In genomic region chr16:4652707-4653416, GRCm38 (mm10) we compare ENCODE assay signal across 12 mouse cellular contexts. TPM values are rescaled to one million over a fixed set of nuclear protein-coding genes. Genes with fewer than 3 reads are reported as not detected.
DNase-seq lines count a peak whose midpoint lies in the region; ATAC-seq and TF ChIP-seq lines count a peak whose summit lies in the region.
"Had no signal": no experiment of that assay in that cellular context is flagged by ENCODE, and none has a peak within 500 bp of the region (broad histone marks: within the 10 kb centered on the region; RNA-seq: fewer than 3 reads in every experiment).

No protein-coding gene starts in this region.

- H3K27ac ChIP-seq in gastrocnemius, adult 2 months = peak overlapping the region; percentile 80
- no peak overlapping the region for H3K27ac ChIP-seq in stomach, postnatal 0 days (replicated peaks)
- H3K27ac ChIP-seq: liver, embryonic 14.5 days; neural tube, embryonic 13.5 days had no signal

- H3K27me3 ChIP-seq in stomach, postnatal 0 days (ENCODE audit: control insufficient read depth, insufficient read depth, low read length) = no peaks in the 10 kb centered on the region
- H3K27me3 ChIP-seq: neural tube, embryonic 13.5 days had no signal

- TF ChIP-seq CTCF in gastrocnemius, adult 2 months (IDR thresholded peaks at IDR 0.05) = no peak
- TF ChIP-seq CTCF in stomach, postnatal 0 days (IDR thresholded peaks at IDR 0.05; ENCODE audit: low read depth) = no peak

- H3K4me3 ChIP-seq in gastrocnemius, adult 2 months = no peak overlapping the region
- no peak overlapping the region for H3K4me3 ChIP-seq in stomach, postnatal 0 days (ENCODE audit: low read depth, low read length)
- H3K4me3 ChIP-seq: neural tube, embryonic 13.5 days had no signal

- intact Hi-C loops in gastrocnemius, adult 2 months (cut with DNase I) = no loop called here

- peaks cover 16% of the 10 kb centered on the region for H3K36me3 ChIP-seq in stomach, postnatal 0 days (ENCODE audit: control insufficient read depth, insufficient read depth, low read length)

- TF ChIP-seq EP300 in stomach, postnatal 0 days (optimal IDR thresholded peaks at IDR 0.05) = no peak

- DNase-seq in gastrocnemius, adult 2 months = peak; percentile 73
- DNase-seq in gastrocnemius, postnatal 10 days = no peak
- peak; percentile 63 for DNase-seq in lung, postnatal 36 days
- no peak for DNase-seq in lung, postnatal 10 days
- DNase-seq in forelimb bud, embryonic 11.5 days (ENCODE audit: low read depth, low spot score) = peak; percentile 57
- no peak for DNase-seq in stomach, postnatal 0 days (ENCODE audit: low spot score)
- no peak for DNase-seq in spleen, postnatal 10 days (ENCODE audit: low spot score in 2 of 2)
- no peak for DNase-seq in retina, embryonic 14.5 days (ENCODE audit: low spot score)
- DNase-seq: adrenal gland, adult 2 months; thymus, adult 18-20 months had no signal

- no peak overlapping the region for H3K4me2 ChIP-seq in stomach, postnatal 0 days (replicated peaks; ENCODE audit: low read depth)
- H3K4me2 ChIP-seq: neural tube, embryonic 13.5 days had no signal

- peaks cover 3% of the 10 kb centered on the region for H3K4me1 ChIP-seq in stomach, postnatal 0 days (replicated peaks; ENCODE audit: control insufficient read depth, insufficient read depth)

- 0 out of 2 replicates have a peak, but pooled peaks have one; percentile 24 for ATAC-seq in stomach, postnatal 0 days (ENCODE audit: low FRiP score, low TSS enrichment)

- no peaks in the 10 kb centered on the region for H3K9me3 ChIP-seq in stomach, postnatal 0 days (ENCODE audit: control insufficient read depth, low read length)
- H3K9me3 ChIP-seq: neural tube, embryonic 13.5 days had no signal

- 64% methylated on average over 4 of the region's 4 CpGs for WGBS in stomach, postnatal 0 days

- no peak overlapping the region for H3K9ac ChIP-seq in stomach, postnatal 0 days (ENCODE audit: low read length)
- H3K9ac ChIP-seq: liver, embryonic 14.5 days; neural tube, embryonic 13.5 days had no signal

RNA-seq across cellular contexts. Expression of gene Dnaja3, which starts 13.1 kb away (rescaled TPM):
- total RNA-seq in gastrocnemius, adult 2 months (2021) = 100 to 1,000 TPM in 1 of 2 experiments, 10 to 100 TPM in 1; 86.4 to 110 TPM
- total RNA-seq in gastrocnemius, postnatal 10 days (2021) = 10 to 100 TPM; 71.4 to 87.2 TPM
- polyA plus RNA-seq in stomach, postnatal 0 days (2015; fragmentation: Nextera tagmentation; extraction: Ambion mirVana) = 47.0 and 49.2 TPM in 2 replicates

RNA-seq across cellular contexts. Expression of gene Vasn, which starts 13.1 kb away (rescaled TPM):
- 1 to 10 TPM; 4.8 to 6.0 TPM for total RNA-seq in gastrocnemius, adult 2 months (2021)
- total RNA-seq in gastrocnemius, postnatal 10 days (2021) = 10 to 100 TPM in 1 of 2 experiments, 1 to 10 TPM in 1; 9.7 to 13.0 TPM
- 8.8 and 9.6 TPM in 2 replicates for polyA plus RNA-seq in stomach, postnatal 0 days (2015; fragmentation: Nextera tagmentation; extraction: Ambion mirVana)

RNA-seq across cellular contexts. Expression of gene Coro7, which starts 26.7 kb away (rescaled TPM):
- total RNA-seq in gastrocnemius, adult 2 months (2021) = 10 to 100 TPM; 12.1 to 13.6 TPM
- 10 to 100 TPM; 16.3 to 23.3 TPM for total RNA-seq in gastrocnemius, postnatal 10 days (2021)
- polyA plus RNA-seq in stomach, postnatal 0 days (2015; fragmentation: Nextera tagmentation; extraction: Ambion mirVana) = 7.6 and 8.1 TPM in 2 replicates

RNA-seq across cellular contexts. Expression of gene Pam16, which starts 28.1 kb away (rescaled TPM):
- 100 to 1,000 TPM in 1 of 2 experiments, 10 to 100 TPM in 1; 97.4 to 112 TPM for total RNA-seq in gastrocnemius, adult 2 months (2021)
- total RNA-seq in gastrocnemius, postnatal 10 days (2021) = 10 to 100 TPM; 79.3 to 82.7 TPM
- polyA plus RNA-seq in stomach, postnatal 0 days (2015; fragmentation: Nextera tagmentation; extraction: Ambion mirVana) = 65.4 and 71.9 TPM in 2 replicates

RNA-seq across cellular contexts. Expression of gene Glis2, which starts 58.3 kb away (rescaled TPM):
- total RNA-seq in gastrocnemius, adult 2 months (2021) = 1 to 10 TPM; 5.2 to 6.9 TPM
- total RNA-seq in gastrocnemius, postnatal 10 days (2021) = 10 to 100 TPM; 22.2 to 32.3 TPM
- 11.6 and 11.7 TPM in 2 replicates for polyA plus RNA-seq in stomach, postnatal 0 days (2015; fragmentation: Nextera tagmentation; extraction: Ambion mirVana)

Comparison
In these comparisons a context has a peak if more than half of its experiments do, and no peak if none do; other contexts are left out.
1. DNase-seq: peak in gastrocnemius, adult 2 months (single experiment), lung, postnatal 36 days (single experiment) and forelimb bud, embryonic 11.5 days (single experiment); none in gastrocnemius, postnatal 10 days (single experiment), lung, postnatal 10 days (single experiment), stomach, postnatal 0 days (single experiment), spleen, postnatal 10 days (0 of 2) and retina, embryonic 14.5 days (single experiment).